Mouse (Mus musculus) C2C12 (cell line): ENCODE measurements around the gene Rpgrip1l. TPM values are rescaled to one million over a fixed set of nuclear protein-coding genes. Genes with fewer than 3 reads are reported as not detected.

Experiments used
- H3K27me3 ChIP-seq: one replicate; pipeline ENCODE4 v1.6.1; 2011; ENCODE audit not compliant: control insufficient read depth, insufficient read depth, insufficient read length
- H3K36me3 ChIP-seq: one replicate; pipeline ENCODE4 v1.6.1; 2011; ENCODE audit not compliant: control insufficient read depth, insufficient read depth
- H3K4me3 ChIP-seq: one replicate; pipeline ENCODE4 v1.5.1; 2011; ENCODE audit warnings: mild to moderate bottlenecking, control low read depth; ENCODE audit not compliant: poor library complexity, insufficient read depth, severe bottlenecking
- H3K79me2 ChIP-seq: one replicate; pipeline ENCODE4 v1.6.1; 2011; ENCODE audit not compliant: control insufficient read depth, insufficient read depth
- H3K79me3 ChIP-seq: one replicate; pipeline ENCODE4 v1.6.1; 2011; ENCODE audit warnings: low read depth, control low read depth
- H3ac ChIP-seq: one replicate; pipeline ENCODE3; 2011; ENCODE audit warnings: low read depth; ENCODE audit not compliant: control insufficient read depth, insufficient read length
- CEBPB ChIP-seq: IDR thresholded peaks from one replicate; pipeline ENCODE4 v1.6.1; 2011; ENCODE audit warnings: low read depth, mild to moderate bottlenecking, control low read depth, moderate library complexity
- CTCF ChIP-seq: IDR thresholded peaks from one replicate; pipeline ENCODE4 v1.5.1; 2011; ENCODE audit not compliant: control insufficient read depth, insufficient read depth, insufficient read length
- FOSL1 ChIP-seq: IDR thresholded peaks from one replicate; pipeline ENCODE4 v1.8.0; 2011; ENCODE audit warnings: mild to moderate bottlenecking, low read length; ENCODE audit not compliant: poor library complexity, insufficient read depth, severe bottlenecking
- MAX ChIP-seq: IDR thresholded peaks from one replicate; pipeline ENCODE4 v1.6.1; 2011; ENCODE audit warnings: mild to moderate bottlenecking, control low read depth
- MYOD1 ChIP-seq: IDR thresholded peaks from one replicate; pipeline ENCODE4 v1.6.1; 2011; ENCODE audit warnings: low read depth; ENCODE audit not compliant: control insufficient read depth, insufficient read length
- MYOG ChIP-seq: IDR thresholded peaks from one replicate; pipeline ENCODE4 v1.6.1; 2011; ENCODE audit not compliant: control insufficient read depth, insufficient read length; ENCODE audit errors: extremely low read depth
- USF1 ChIP-seq: IDR thresholded peaks from one replicate; pipeline ENCODE4 v1.6.1; 2011; ENCODE audit warnings: low read depth, mild to moderate bottlenecking, control low read depth, moderate library complexity
- polyA plus RNA-seq: library from polyadenylated mRNA; unstranded; fragments of >200 nt; fragmentation: generic; extraction: Trizol; gene quantifications from one replicate; pipeline ENCODE4 v1.2.1, GENCODE M21; 2012; ENCODE audit warnings: missing spikeins

The Rpgrip1l gene
- polyA plus RNA-seq, 1 experiment = 1.8 TPM

GRCm38 (mm10) chr8:91327471-91328205 lies 14.6 kb upstream of the Rpgrip1l start:
- TF ChIP-seq FOSL1 = no peak
- no peak for TF ChIP-seq CTCF
- TF ChIP-seq CEBPB = no peak
- TF ChIP-seq MAX = no peak
- TF ChIP-seq MYOD1 = no peak
- Histone ChIP-seq H3K36me3 (no peaks in the 10 kb centered on the region), H3K27me3 (no peaks in the 10 kb centered on the region), H3K4me3 (no peak overlapping the region), H3K79me2 (peaks cover 83% of the 10 kb centered on the region), H3K79me3 (peaks cover 37% of the 10 kb centered on the region), H3ac (no peak overlapping the region)

- Histone ChIP-seq H3K36me3 (no peaks in the 10 kb centered on the region), H3K4me3 (no peak overlapping the region), H3ac (no peak overlapping the region), H3K79me2 (peaks cover 84% of the 10 kb centered on the region), H3K79me3 (peaks cover 40% of the 10 kb centered on the region), H3K27me3 (no peaks in the 10 kb centered on the region)
- TF ChIP-seq CEBPB = no peak
- TF ChIP-seq FOSL1 = no peak
- no peak for TF ChIP-seq CTCF
- TF ChIP-seq MYOG = no peak
- TF ChIP-seq MAX = no peak
- TF ChIP-seq USF1 = no peak
- TF ChIP-seq MYOD1 = no peak
These were observed 13.9 kb upstream of the Rpgrip1l start for GRCm38 (mm10) chr8:91326946-91327345.

- no peak overlapping the region for H3ac ChIP-seq
- peaks cover 47% of the 10 kb centered on the region for H3K79me3 ChIP-seq
- H3K36me3 ChIP-seq = peaks cover 3% of the 10 kb centered on the region
- H3K4me3 ChIP-seq = no peak overlapping the region
- no peak for TF ChIP-seq MAX
- TF ChIP-seq FOSL1 = no peak
- TF ChIP-seq CEBPB = no peak
- TF ChIP-seq USF1 = no peak
- no peak for TF ChIP-seq MYOD1
- no peak for TF ChIP-seq CTCF
- no peak for TF ChIP-seq MYOG
- no peaks in the 10 kb centered on the region for H3K27me3 ChIP-seq
- peaks cover 84% of the 10 kb centered on the region for H3K79me2 ChIP-seq
These were observed 13.0 kb upstream of the Rpgrip1l start for GRCm38 (mm10) chr8:91326018-91326417.

GRCm38 (mm10) chr8:91324916-91325315 lies 11.9 kb upstream of the Rpgrip1l start:
- no peak overlapping the region for H3K4me3 ChIP-seq

GRCm38 (mm10) chr8:91324271-91324670 lies 11.2 kb upstream of the Rpgrip1l start:
- Histone ChIP-seq H3K36me3 (peaks cover 3% of the 10 kb centered on the region), H3K79me2 (peaks cover 86% of the 10 kb centered on the region), H3K27me3 (no peaks in the 10 kb centered on the region), H3K4me3 (no peak overlapping the region), H3ac (no peak overlapping the region), H3K79me3 (peaks cover 60% of the 10 kb centered on the region)
- TF ChIP-seq MYOD1 (no peak), CTCF (peak; percentile 26), FOSL1 (no peak)

More at GRCm38 (mm10) chr8:91324916-91325315, 11.9 kb upstream of the Rpgrip1l start:
- H3K36me3 ChIP-seq = peaks cover 3% of the 10 kb centered on the region
- TF ChIP-seq FOSL1 (no peak), USF1 (no peak)
- H3K27me3 ChIP-seq = no peaks in the 10 kb centered on the region
- peaks cover 84% of the 10 kb centered on the region for H3K79me2 ChIP-seq
- H3ac ChIP-seq = no peak overlapping the region
- H3K79me3 ChIP-seq = peaks cover 56% of the 10 kb centered on the region

GRCm38 (mm10) chr8:91323511-91323910 lies 10.4 kb upstream of the Rpgrip1l start:
- TF ChIP-seq MYOG (no peak), MYOD1 (no peak), MAX (no peak), USF1 (no peak), FOSL1 (no peak), CEBPB (no peak), CTCF (no peak)
- H3ac ChIP-seq = no peak overlapping the region
- no peak overlapping the region for H3K4me3 ChIP-seq
- peaks cover 88% of the 10 kb centered on the region for H3K79me2 ChIP-seq
- no peaks in the 10 kb centered on the region for H3K27me3 ChIP-seq
- peaks cover 66% of the 10 kb centered on the region for H3K79me3 ChIP-seq
- peaks cover 3% of the 10 kb centered on the region for H3K36me3 ChIP-seq
